11 mouse cellular contexts compared by ENCODE assay signal in genomic region chr2:41980291-41981005, GRCm38 (mm10).
DNase-seq lines count a peak whose midpoint lies in the region; ATAC-seq and TF ChIP-seq lines count a peak whose summit lies in the region.
"Had no signal": no experiment of that assay in that cellular context is flagged by ENCODE, and none has a peak within 500 bp of the region (broad histone marks: within the 10 kb centered on the region; RNA-seq: fewer than 3 reads in every experiment).

No protein-coding gene starts in this region.

- intact Hi-C loops in left cerebral cortex, postnatal 14 days (cut with DNase I) = no loop called here
- intact Hi-C loops in gastrocnemius, adult 2 months (cut with DNase I) = no loop called here

- no peak overlapping the region for H3K4me3 ChIP-seq in cerebellum, adult 2 months (replicated peaks; ENCODE audit: insufficient read depth, low read depth, low read length)
- no peak overlapping the region for H3K4me3 ChIP-seq in gastrocnemius, adult 2 months
- H3K4me3 ChIP-seq: liver, embryonic 15.5 days had no signal

- no peak for ATAC-seq in erythroblast, adult 5-6 weeks (replicated peaks; ENCODE audit: low FRiP score, poor library complexity, severe bottlenecking)

- TF ChIP-seq POLR2A in cerebellum, adult 2 months (IDR thresholded peaks at IDR 0.05; ENCODE audit: borderline replicate concordance, insufficient read depth, low read length) = peak; percentile 14; the same call in 1 of the 2 replicates

- no peaks in the 10 kb centered on the region for H3K27me3 ChIP-seq in cerebellum, adult 2 months (ENCODE audit: control insufficient read depth, insufficient read depth, low read length)
- H3K27me3 ChIP-seq: liver, embryonic 15.5 days had no signal

- H3K4me1 ChIP-seq in cerebellum, adult 2 months (ENCODE audit: control insufficient read depth, insufficient read depth, low read length) = peaks cover 19% of the 10 kb centered on the region
- H3K4me1 ChIP-seq: liver, embryonic 15.5 days had no signal

- peak overlapping the region; percentile 91; the same call in 1 of the 2 replicates for H3K27ac ChIP-seq in cerebellum, adult 2 months (ENCODE audit: insufficient read depth, low read length)
- H3K27ac ChIP-seq in gastrocnemius, adult 2 months = no peak overlapping the region
- H3K27ac ChIP-seq: kidney, postnatal 0 days; liver, embryonic 15.5 days had no signal

- DNase-seq in Muller cell, postnatal 12 days (ENCODE audit: inconsistent ontology term) = peak; percentile 38
- peak; percentile 85 to 96 for DNase-seq in cerebellum, adult 2 months
- peak; percentile 82 for DNase-seq in layer of hippocampus, adult 11-12 months (ENCODE audit: low spot score)
- peak; percentile 68 to 77 for DNase-seq in left cerebral cortex, postnatal 14 days (ENCODE audit: low spot score in 2 of 2)
- DNase-seq in gastrocnemius, adult 2 months = no peak
- DNase-seq in gastrocnemius, postnatal 10 days = no peak
- no peak for DNase-seq in adrenal gland, adult 2 months
- DNase-seq: heart, postnatal 10 days had no signal

- WGBS in cerebellum, adult 2 months = 32% methylated on average over 4 of the region's 4 CpGs

- TF ChIP-seq CTCF in cerebellum, adult 2 months (IDR thresholded peaks at IDR 0.05; ENCODE audit: borderline replicate concordance, insufficient read depth, low read depth, low read length) = no peak
- no peak for TF ChIP-seq CTCF in gastrocnemius, adult 2 months (IDR thresholded peaks at IDR 0.05)

Comparison
In these comparisons a context has a peak if more than half of its experiments do, and no peak if none do; other contexts are left out.
1. DNase-seq: peak in Muller cell, postnatal 12 days (single experiment), cerebellum, adult 2 months (2 of 2), layer of hippocampus, adult 11-12 months (single experiment) and left cerebral cortex, postnatal 14 days (2 of 2); none in gastrocnemius, adult 2 months (single experiment), gastrocnemius, postnatal 10 days (single experiment) and adrenal gland, adult 2 months (single experiment).